In genomic region chr17:13659943-13660342, GRCm38 (mm10) we compare ENCODE assay signal across 15 mouse cellular contexts.
A peak's percentile ranks its signal among the peaks of the same experiment; 100 is the strongest.
DNase-seq lines count a peak whose midpoint lies in the region; TF ChIP-seq lines count a peak whose summit lies in the region.
"Had no signal": no experiment of that assay in that cellular context is flagged by ENCODE, and none has a peak within 500 bp of the region (broad histone marks: within the 10 kb centered on the region; RNA-seq: fewer than 3 reads in every experiment).

No protein-coding gene starts in this region.

- H3K4me3 ChIP-seq in layer of hippocampus, adult 2 months, result no peak overlapping the region
- peak overlapping the region; percentile 34; the same call in 1 of the 2 replicates for H3K4me3 ChIP-seq in ES-Bruce4 (ENCODE audit: low read depth, low read length)
- no peak overlapping the region for H3K4me3 ChIP-seq in limb, embryonic 10.5 days
- H3K4me3 ChIP-seq: erythroblast, embryonic 14.5 days; limb, embryonic 12.5 days had no signal

- peak overlapping the region; percentile 47 for H3K9ac ChIP-seq in ES-Bruce4 (ENCODE audit: low read depth, poor library complexity, severe bottlenecking)
- H3K9ac ChIP-seq: limb, embryonic 12.5 days had no signal

- peaks cover 11% of the 10 kb centered on the region for H3K4me1 ChIP-seq in ES-Bruce4 (ENCODE audit: control insufficient read depth, insufficient read depth, low read length)
- H3K4me1 ChIP-seq in limb, embryonic 10.5 days, result peaks cover 67% of the 10 kb centered on the region

- TF ChIP-seq EP300 in ES-Bruce4 (IDR thresholded peaks at IDR 0.05; ENCODE audit: insufficient read depth, low read depth, low read length), result no peak

- H3K27ac ChIP-seq in layer of hippocampus, adult 2 months, result peak overlapping the region; percentile 78
- H3K27ac ChIP-seq in ES-Bruce4 (ENCODE audit: insufficient read depth, low read length), result peak overlapping the region; percentile 100
- 0 out of 2 replicates have a peak overlapping the region, but pooled peaks have one; percentile 63 for H3K27ac ChIP-seq in limb, embryonic 10.5 days
- H3K27ac ChIP-seq: limb, embryonic 12.5 days had no signal

- H3K27me3 ChIP-seq in ES-Bruce4 (ENCODE audit: control insufficient read depth, insufficient read depth, low read length, poor library complexity, severe bottlenecking), result no peaks in the 10 kb centered on the region
- no peaks in the 10 kb centered on the region for H3K27me3 ChIP-seq in limb, embryonic 10.5 days (ENCODE audit: low read depth, poor library complexity, severe bottlenecking)
- H3K27me3 ChIP-seq: Patski had no signal

- TF ChIP-seq CTCF in layer of hippocampus, adult 2 months (conservative IDR thresholded peaks at IDR 0.05), result no peak
- no peak for TF ChIP-seq CTCF in ES-Bruce4 (IDR thresholded peaks at IDR 0.05; ENCODE audit: low read depth, low read length)

- 0 out of 2 replicates have a peak, but pooled peaks cover 7% of the 10 kb centered on the region for H3K9me3 ChIP-seq in ES-Bruce4 (replicated peaks; ENCODE audit: control insufficient read depth, insufficient read depth, low read length, poor library complexity, severe bottlenecking)
- H3K9me3 ChIP-seq in limb, embryonic 10.5 days (replicated peaks), result no peaks in the 10 kb centered on the region
- H3K9me3 ChIP-seq: limb, embryonic 12.5 days had no signal

- WGBS in limb, embryonic 10.5 days, result 84% methylated on average over 4 of the region's 4 CpGs

- DNase-seq in layer of hippocampus, adult 2 months (ENCODE audit: low spot score in 2 of 2), result no peak
- no peak for DNase-seq in layer of hippocampus, postnatal 10 days (ENCODE audit: low spot score in 2 of 2)
- peak; percentile 42 to 54 for DNase-seq in B cell, adult 2 months
- no peak for DNase-seq in limb, embryonic 10.5 days (ENCODE audit: low spot score)
- no peak for DNase-seq in adipocyte (ENCODE audit: low spot score)
- no peak for DNase-seq in urinary bladder, adult 18-20 months (ENCODE audit: low spot score in 2 of 2)
- no peak for DNase-seq in c-Kit-positive CD71-positive TER-119-positive erythroid progenitor cells, embryonic 14.5 days (ENCODE audit: low spot score)
- DNase-seq: cerebellum, postnatal 14 days; heart, postnatal 4 days; lung, postnatal 10 days; thymus, postnatal 36 days had no signal

- no peaks in the 10 kb centered on the region for H3K36me3 ChIP-seq in ES-Bruce4 (ENCODE audit: control insufficient read depth, insufficient read depth, low read length, poor library complexity, severe bottlenecking)
- no peaks in the 10 kb centered on the region for H3K36me3 ChIP-seq in limb, embryonic 10.5 days
- H3K36me3 ChIP-seq: limb, embryonic 12.5 days had no signal

- TF ChIP-seq POLR2A in ES-Bruce4 (IDR thresholded peaks at IDR 0.05; ENCODE audit: insufficient read depth, low read length), result no peak

Comparison
In these comparisons a context has a peak if more than half of its experiments do, and no peak if none do; other contexts are left out.
1. DNase-seq: peak in B cell, adult 2 months (2 of 2); none in layer of hippocampus, adult 2 months (0 of 2), layer of hippocampus, postnatal 10 days (0 of 2), limb, embryonic 10.5 days (single experiment), adipocyte (single experiment), urinary bladder, adult 18-20 months (0 of 2) and c-Kit-positive CD71-positive TER-119-positive erythroid progenitor cells, embryonic 14.5 days (single experiment).
2. Peak in every context shown above with its lines, with median percentiles within 50 percentile points of each other: H3K27ac ChIP-seq.